Mouse (Mus musculus): ENCODE measurements around the gene AC134908.4. TPM values are rescaled to one million over a fixed set of nuclear protein-coding genes. Genes with fewer than 3 reads are reported as not detected.
"Not testable (repeated sequence)": the region's sequence is repeated elsewhere in the genome, so short reads cannot be mapped to it uniquely, and the experiment has no call there.

Gene AC134908.4
- polyA plus RNA-seq, 1 experiment from 2014 or later = not detected

- Histone ChIP-seq H3K9me3 (ENCODE audit: control insufficient read depth, low read length) (no peaks in the 10 kb centered on the region), H3K36me3 (ENCODE audit: control insufficient read depth, insufficient read depth, low read length) (no peaks in the 10 kb centered on the region), H3K27me3 (ENCODE audit: control insufficient read depth, insufficient read depth, low read length) (no peaks in the 10 kb centered on the region), H3K27ac (replicated peaks; ENCODE audit: low read depth, low read length) (no peak overlapping the region), H3K4me3 (replicated peaks; ENCODE audit: low read depth, low read length) (no peak overlapping the region), H3K4me1 (ENCODE audit: control insufficient read depth, insufficient read depth, low read length) (no peaks in the 10 kb centered on the region), H3K9ac (replicated peaks; ENCODE audit: low read length) (no peak overlapping the region), H3K4me2 (ENCODE audit: low read length) (no peak overlapping the region)
- no peak for ATAC-seq (ENCODE audit: low FRiP score, low TSS enrichment)
- WGBS = 92% methylated on average over 9 of the region's 9 CpGs
- no peak for DNase-seq
Measured at GRCm38 (mm10) chr17:25743831-25744230, 51.6 kb downstream of the AC134908.4 start.

GRCm38 (mm10) chr17:25741471-25741870 is 54.0 kb downstream of the AC134908.4 start:
- H3K36me3 ChIP-seq (ENCODE audit: control insufficient read depth, insufficient read depth, low read length); H3K9ac ChIP-seq (replicated peaks; ENCODE audit: low read length); H3K4me1 ChIP-seq (ENCODE audit: control insufficient read depth, insufficient read depth, low read length); H3K27me3 ChIP-seq (ENCODE audit: control insufficient read depth, insufficient read depth, low read length); H3K27ac ChIP-seq (replicated peaks; ENCODE audit: low read depth, low read length); DNase-seq; H3K4me3 ChIP-seq (replicated peaks; ENCODE audit: low read depth, low read length); ATAC-seq (ENCODE audit: low FRiP score, low TSS enrichment); H3K4me2 ChIP-seq (ENCODE audit: low read length); H3K9me3 ChIP-seq (ENCODE audit: control insufficient read depth, low read length): not testable (repeated sequence)
- 67% methylated on average over 12 of the region's 12 CpGs for WGBS

Small RNA genes within 50 kb of the gene (microRNA-seq; reads per million reads assigned to microRNA genes)
- gene Gm25083 (not detected), gene Mir3082 (0.88 reads per million), gene Mir6966 (not detected)

Other genes starting within 250 kb of the AC134908.4 start
- gene Sox8, start 225.0 kb downstream of the AC134908.4 start, polyA plus RNA-seq (2014; fragmentation: Nextera tagmentation; extraction: Ambion mirVana) = 8.0 and 13.5 TPM in 2 replicates
- 19.5 and 20.8 TPM in 2 replicates for gene Lmf1, start 216.6 kb downstream of the AC134908.4 start, polyA plus RNA-seq (2014; fragmentation: Nextera tagmentation; extraction: Ambion mirVana)
- 4.3 and 6.0 TPM in 2 replicates for gene Gng13, start 78.5 kb downstream of the AC134908.4 start, polyA plus RNA-seq (2014; fragmentation: Nextera tagmentation; extraction: Ambion mirVana)
- gene Chtf18, start 68.2 kb downstream of the AC134908.4 start, polyA plus RNA-seq (2014; fragmentation: Nextera tagmentation; extraction: Ambion mirVana) = 4.5 and 5.0 TPM in 2 replicates
- gene Rpusd1, start 68.0 kb downstream of the AC134908.4 start, polyA plus RNA-seq (2014; fragmentation: Nextera tagmentation; extraction: Ambion mirVana) = 25.7 and 28.1 TPM in 2 replicates
- gene Mslnl, start 59.6 kb downstream of the AC134908.4 start, polyA plus RNA-seq (2014; fragmentation: Nextera tagmentation; extraction: Ambion mirVana) = not detected in 2 replicates
- 0.72 TPM in 1 of 2 replicates, not detected in the other for gene Msln, start 41.3 kb downstream of the AC134908.4 start, polyA plus RNA-seq (2014; fragmentation: Nextera tagmentation; extraction: Ambion mirVana)
- gene Narfl, start 21.9 kb downstream of the AC134908.4 start, polyA plus RNA-seq (2014; fragmentation: Nextera tagmentation; extraction: Ambion mirVana) = 32.7 and 33.3 TPM in 2 replicates
- 155 and 181 TPM in 2 replicates for gene Haghl, start 10.0 kb downstream of the AC134908.4 start, polyA plus RNA-seq (2014; fragmentation: Nextera tagmentation; extraction: Ambion mirVana)
- 0.18 and 0.20 TPM in 2 replicates for gene Ccdc78, start 9.1 kb downstream of the AC134908.4 start, polyA plus RNA-seq (2014; fragmentation: Nextera tagmentation; extraction: Ambion mirVana)
- gene Fam173a, start 2.8 kb downstream of the AC134908.4 start, polyA plus RNA-seq (2014; fragmentation: Nextera tagmentation; extraction: Ambion mirVana) = 89.0 and 103 TPM in 2 replicates
- gene Metrn, start 1.5 kb upstream of the AC134908.4 start, polyA plus RNA-seq (2014; fragmentation: Nextera tagmentation; extraction: Ambion mirVana) = 5.8 and 9.7 TPM in 2 replicates
- 37.2 and 39.8 TPM in 2 replicates for gene Fbxl16, start 13.4 kb upstream of the AC134908.4 start, polyA plus RNA-seq (2014; fragmentation: Nextera tagmentation; extraction: Ambion mirVana)
- gene Wdr24, start 28.0 kb upstream of the AC134908.4 start, polyA plus RNA-seq (2014; fragmentation: Nextera tagmentation; extraction: Ambion mirVana) = 30.0 and 31.7 TPM in 2 replicates
- gene Jmjd8, start 33.2 kb upstream of the AC134908.4 start, polyA plus RNA-seq (2014; fragmentation: Nextera tagmentation; extraction: Ambion mirVana) = 48.9 and 50.2 TPM in 2 replicates
- gene Stub1, start 37.7 kb upstream of the AC134908.4 start, polyA plus RNA-seq (2014; fragmentation: Nextera tagmentation; extraction: Ambion mirVana) = 310 and 386 TPM in 2 replicates
- 45.5 and 57.4 TPM in 2 replicates for gene Rhbdl1, start 41.6 kb upstream of the AC134908.4 start, polyA plus RNA-seq (2014; fragmentation: Nextera tagmentation; extraction: Ambion mirVana)
- 8.0 and 12.9 TPM in 2 replicates for gene Gm20683, start 46.1 kb upstream of the AC134908.4 start, polyA plus RNA-seq (2014; fragmentation: Nextera tagmentation; extraction: Ambion mirVana)
- 9.6 and 16.8 TPM in 2 replicates for gene Rhot2, start 49.2 kb upstream of the AC134908.4 start, polyA plus RNA-seq (2014; fragmentation: Nextera tagmentation; extraction: Ambion mirVana)
- gene Wdr90, start 65.8 kb upstream of the AC134908.4 start, polyA plus RNA-seq (2014; fragmentation: Nextera tagmentation; extraction: Ambion mirVana) = 14.4 and 17.1 TPM in 2 replicates
- gene Mcrip2, start 73.1 kb upstream of the AC134908.4 start, polyA plus RNA-seq (2014; fragmentation: Nextera tagmentation; extraction: Ambion mirVana) = 13.9 and 19.3 TPM in 2 replicates
- gene Mettl26, start 79.4 kb upstream of the AC134908.4 start, polyA plus RNA-seq (2014; fragmentation: Nextera tagmentation; extraction: Ambion mirVana) = 58.2 and 75.9 TPM in 2 replicates
- gene Wfikkn1, start 85.2 kb upstream of the AC134908.4 start, polyA plus RNA-seq (2014; fragmentation: Nextera tagmentation; extraction: Ambion mirVana) = 0.61 and 0.70 TPM in 2 replicates
- 29.4 and 46.9 TPM in 2 replicates for gene Rab40c, start 124.1 kb upstream of the AC134908.4 start, polyA plus RNA-seq (2014; fragmentation: Nextera tagmentation; extraction: Ambion mirVana)
- 53.6 and 57.9 TPM in 2 replicates for gene Pigq, start 149.3 kb upstream of the AC134908.4 start, polyA plus RNA-seq (2014; fragmentation: Nextera tagmentation; extraction: Ambion mirVana)
- gene Nhlrc4, start 149.3 kb upstream of the AC134908.4 start, polyA plus RNA-seq (2014; fragmentation: Nextera tagmentation; extraction: Ambion mirVana) = 0.16 and 0.32 TPM in 2 replicates
- gene A930017K11Rik, start 156.9 kb upstream of the AC134908.4 start, polyA plus RNA-seq (2014; fragmentation: Nextera tagmentation; extraction: Ambion mirVana) = 3.3 and 5.2 TPM in 2 replicates
- gene Capn15, start 190.1 kb upstream of the AC134908.4 start, polyA plus RNA-seq (2014; fragmentation: Nextera tagmentation; extraction: Ambion mirVana) = 21.1 and 25.7 TPM in 2 replicates